Mouse (Mus musculus): ENCODE measurements around the gene Sept9. TPM values are rescaled to one million over a fixed set of nuclear protein-coding genes. Genes with fewer than 3 reads are reported as not detected.

Sept9 gene
- polyA plus RNA-seq, 1 experiment from 2014 or later: 202 TPM

DNA sequence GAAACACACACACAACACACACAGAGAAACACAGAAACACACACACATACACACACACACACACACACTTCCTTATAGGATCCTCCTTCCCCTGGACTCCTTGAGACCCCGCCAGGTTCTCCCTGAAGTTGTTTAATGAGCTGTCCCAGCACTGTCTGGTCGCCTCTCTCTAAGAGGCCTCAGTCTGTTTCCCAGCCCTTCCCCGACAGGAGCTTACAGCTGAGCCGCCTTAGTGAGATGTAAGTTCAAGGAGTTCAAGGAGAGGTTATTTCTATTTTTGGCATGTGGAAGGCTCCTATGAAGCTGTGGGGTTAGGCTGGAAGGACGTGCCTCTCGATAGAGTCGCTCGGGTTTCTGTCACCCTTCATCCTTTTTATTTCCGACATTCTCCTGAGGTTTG, 184.8 kb downstream of the Sept9 start:
- Histone ChIP-seq H3K9me3 (no peaks in the 10 kb centered on the region), H3K4me1 (peaks cover 30% of the 10 kb centered on the region), H3K4me2 (0 out of 2 replicates have a peak overlapping the region, but pooled peaks have one; percentile 11), H3K27ac (no peak overlapping the region), H3K27me3 (peaks cover 41% of the 10 kb centered on the region), H3K4me3 (no peak overlapping the region), H3K9ac (0 out of 2 replicates have a peak overlapping the region, but pooled peaks have one; percentile 27), H3K36me3 (no peaks in the 10 kb centered on the region)
- ATAC-seq (ENCODE audit: insufficient number of reproducible peaks, insufficient read depth, low FRiP score, low TSS enrichment, low read depth): no peak
- 23% methylated on average over 9 of the region's 9 CpGs for WGBS

DNA sequence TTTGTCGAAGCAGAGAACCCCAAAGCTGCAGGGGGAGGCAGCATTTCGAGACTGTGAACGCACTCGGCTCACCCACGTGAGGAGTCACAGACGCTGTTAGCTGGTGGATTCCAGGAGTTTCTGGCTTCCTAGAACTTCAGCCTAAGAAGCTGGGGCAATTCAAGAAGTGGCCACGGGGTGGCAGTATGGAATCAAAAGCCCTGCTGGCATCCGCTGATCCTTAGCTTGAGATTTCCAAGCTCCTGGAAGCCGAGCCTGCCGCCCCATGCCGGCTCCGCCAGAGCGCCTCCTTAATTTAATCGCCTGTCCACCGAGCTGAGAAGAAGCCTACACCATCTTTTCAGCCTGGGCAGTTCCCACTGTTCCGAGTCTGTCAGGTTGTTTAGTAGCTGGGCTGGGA, 185.4 kb downstream of the Sept9 start:
- H3K27ac ChIP-seq: no peak overlapping the region
- no peaks in the 10 kb centered on the region for H3K9me3 ChIP-seq
- no peak overlapping the region for H3K4me3 ChIP-seq
- peak overlapping the region; percentile 44 for H3K4me2 ChIP-seq
- ATAC-seq (ENCODE audit: insufficient number of reproducible peaks, insufficient read depth, low FRiP score, low TSS enrichment, low read depth): no peak
- 1% methylated on average over 16 of the region's 16 CpGs for WGBS
- H3K27me3 ChIP-seq: peaks cover 41% of the 10 kb centered on the region
- H3K36me3 ChIP-seq: no peaks in the 10 kb centered on the region
- no peak overlapping the region for H3K9ac ChIP-seq
- peaks cover 32% of the 10 kb centered on the region for H3K4me1 ChIP-seq

- H3K27me3 ChIP-seq: peaks cover 41% of the 10 kb centered on the region
- H3K4me3 ChIP-seq: no peak overlapping the region
- no peaks in the 10 kb centered on the region for H3K36me3 ChIP-seq
- 41% methylated on average over 15 of the region's 15 CpGs for WGBS
- H3K4me2 ChIP-seq: peak overlapping the region; percentile 44
- peaks cover 37% of the 10 kb centered on the region for H3K4me1 ChIP-seq
- H3K9me3 ChIP-seq: no peaks in the 10 kb centered on the region
- H3K9ac ChIP-seq: no peak overlapping the region
- no peak for ATAC-seq (ENCODE audit: insufficient number of reproducible peaks, insufficient read depth, low FRiP score, low TSS enrichment, low read depth)
- no peak overlapping the region for H3K27ac ChIP-seq
Observed at GRCm38 (mm10) chr11:117385331-117386103, 186.1 kb downstream of the Sept9 start.

DNA sequence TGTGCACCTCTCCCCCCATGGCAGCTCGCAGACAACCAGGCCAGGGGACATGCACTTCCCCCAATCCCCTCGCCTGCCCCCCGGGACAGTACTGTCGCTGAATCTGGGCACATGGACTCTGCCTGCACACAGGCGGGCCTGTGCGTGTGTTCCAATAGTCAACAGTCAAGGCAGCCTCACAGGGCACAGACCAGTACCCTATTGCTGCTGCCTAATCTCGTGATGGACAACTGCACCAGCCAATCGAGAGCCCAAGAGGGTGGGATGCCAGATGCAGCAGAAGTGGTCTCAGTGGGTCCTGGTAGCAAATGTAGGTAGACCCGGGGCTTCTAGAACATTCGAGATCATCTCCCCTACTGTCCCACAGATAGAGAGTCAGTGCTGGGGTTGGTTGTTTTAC, 187.8 kb downstream of the Sept9 start:
- H3K9me3 ChIP-seq: no peaks in the 10 kb centered on the region
- H3K4me3 ChIP-seq: no peak overlapping the region
- H3K27me3 ChIP-seq: peaks cover 37% of the 10 kb centered on the region
- H3K4me2 ChIP-seq: no peak overlapping the region
- ATAC-seq (ENCODE audit: insufficient number of reproducible peaks, insufficient read depth, low FRiP score, low TSS enrichment, low read depth): no peak
- 66% methylated on average over 10 of the region's 10 CpGs for WGBS
- H3K36me3 ChIP-seq: no peaks in the 10 kb centered on the region
- peaks cover 42% of the 10 kb centered on the region for H3K4me1 ChIP-seq
- no peak overlapping the region for H3K9ac ChIP-seq
- H3K27ac ChIP-seq: no peak overlapping the region

GRCm38 (mm10) chr11:117390001-117390402, 190.5 kb downstream of the Sept9 start:
- H3K9ac ChIP-seq: no peak overlapping the region
- ATAC-seq (ENCODE audit: insufficient number of reproducible peaks, insufficient read depth, low FRiP score, low TSS enrichment, low read depth): no peak
- no peaks in the 10 kb centered on the region for H3K9me3 ChIP-seq
- H3K36me3 ChIP-seq: no peaks in the 10 kb centered on the region
- 27% methylated on average over 12 of the region's 12 CpGs for WGBS
- H3K4me3 ChIP-seq: no peak overlapping the region
- peaks cover 28% of the 10 kb centered on the region for H3K27me3 ChIP-seq
- H3K4me1 ChIP-seq: peaks cover 46% of the 10 kb centered on the region
- no peak overlapping the region for H3K27ac ChIP-seq
- H3K4me2 ChIP-seq: no peak overlapping the region

DNA sequence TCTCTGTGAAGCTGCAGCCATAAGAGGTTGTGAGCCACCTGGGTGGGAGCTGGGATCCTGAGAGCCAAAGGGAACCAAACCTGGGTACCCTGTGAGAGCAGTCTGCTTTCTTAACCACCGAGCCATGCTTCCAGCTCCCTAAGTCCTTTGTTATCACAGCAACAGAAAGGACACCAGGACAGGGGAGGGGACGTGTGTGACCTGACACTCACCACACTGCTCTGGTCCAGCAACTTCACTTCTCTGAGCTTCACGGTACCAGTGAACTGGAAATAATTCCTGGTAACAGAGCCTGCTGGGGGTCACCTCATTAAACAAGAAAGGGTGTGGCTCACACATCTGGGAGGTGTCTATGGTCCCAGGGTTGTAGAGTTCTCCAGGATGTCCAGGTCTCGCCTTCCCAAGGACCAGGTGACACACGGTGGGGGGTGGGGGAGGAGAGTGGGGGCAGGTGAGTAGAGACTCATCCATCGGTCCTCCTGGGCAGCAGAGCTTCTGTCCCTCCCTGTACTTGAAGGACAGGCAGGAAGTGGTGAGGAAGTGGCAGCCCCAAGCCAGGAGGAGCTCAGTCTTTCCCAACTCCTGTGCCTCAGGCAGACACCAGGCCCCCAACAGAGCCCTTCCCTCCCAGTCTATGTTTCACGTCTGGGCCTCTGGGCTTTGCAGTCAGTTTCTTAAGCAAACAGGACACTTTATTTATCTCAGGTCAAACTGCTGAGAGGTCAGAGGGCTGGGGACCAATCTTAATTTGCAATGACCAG, 191.5 kb downstream of the Sept9 start:
- WGBS: 30% methylated on average over 7 of the region's 7 CpGs
- Histone ChIP-seq H3K27me3 (peaks cover 26% of the 10 kb centered on the region), H3K4me3 (no peak overlapping the region), H3K4me1 (peaks cover 43% of the 10 kb centered on the region), H3K4me2 (no peak overlapping the region), H3K9ac (no peak overlapping the region), H3K36me3 (no peaks in the 10 kb centered on the region), H3K27ac (no peak overlapping the region), H3K9me3 (no peaks in the 10 kb centered on the region)
- no peak for ATAC-seq (ENCODE audit: insufficient number of reproducible peaks, insufficient read depth, low FRiP score, low TSS enrichment, low read depth)

DNA sequence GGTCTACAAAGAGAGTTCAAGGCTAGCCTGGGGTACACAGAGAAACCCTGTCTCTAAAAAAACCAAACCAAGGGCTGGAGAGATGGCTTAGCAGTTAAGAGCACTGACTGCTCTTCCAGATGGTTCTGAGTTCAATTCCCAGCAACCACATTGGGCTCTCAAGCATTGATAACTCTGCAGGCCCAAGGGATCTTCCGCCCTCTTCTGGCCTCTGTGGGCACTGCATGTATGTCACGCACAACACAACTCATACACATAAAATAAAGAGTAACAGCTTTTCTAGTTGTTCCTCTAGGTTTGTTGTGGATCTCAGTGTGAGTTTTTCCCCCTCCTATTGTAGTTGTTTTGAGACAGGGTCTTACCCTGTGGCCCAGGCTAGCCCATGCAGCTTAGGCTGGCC, 192.8 kb downstream of the Sept9 start:
- Histone ChIP-seq H3K9me3 (no peaks in the 10 kb centered on the region), H3K4me1 (peaks cover 35% of the 10 kb centered on the region), H3K27ac (no peak overlapping the region), H3K36me3 (no peaks in the 10 kb centered on the region), H3K9ac (no peak overlapping the region), H3K27me3 (peaks cover 17% of the 10 kb centered on the region), H3K4me2 (no peak overlapping the region), H3K4me3 (no peak overlapping the region)
- ATAC-seq (ENCODE audit: insufficient number of reproducible peaks, insufficient read depth, low FRiP score, low TSS enrichment, low read depth): no peak
- WGBS: 81% methylated on average over 2 of the region's 2 CpGs

GRCm38 (mm10) chr11:117393715-117394114, 194.3 kb downstream of the Sept9 start:
- H3K27ac ChIP-seq: no peak overlapping the region
- no peak overlapping the region for H3K4me3 ChIP-seq
- H3K4me1 ChIP-seq: peaks cover 39% of the 10 kb centered on the region
- no peak overlapping the region for H3K9ac ChIP-seq
- WGBS: 65% methylated on average over 4 of the region's 4 CpGs
- H3K27me3 ChIP-seq: peaks cover 17% of the 10 kb centered on the region
- H3K9me3 ChIP-seq: no peaks in the 10 kb centered on the region
- peak overlapping the region; percentile 75 for H3K4me2 ChIP-seq
- no peaks in the 10 kb centered on the region for H3K36me3 ChIP-seq
- ATAC-seq (ENCODE audit: insufficient number of reproducible peaks, insufficient read depth, low FRiP score, low TSS enrichment, low read depth): no peak

GRCm38 (mm10) chr11:117394230-117395137, 195.0 kb downstream of the Sept9 start:
- H3K9ac ChIP-seq: peak overlapping the region; percentile 62
- H3K9me3 ChIP-seq: no peaks in the 10 kb centered on the region
- 1% methylated on average over 34 of the region's 34 CpGs for WGBS
- no peaks in the 10 kb centered on the region for H3K36me3 ChIP-seq
- H3K4me2 ChIP-seq: peak overlapping the region; percentile 75
- peaks cover 17% of the 10 kb centered on the region for H3K27me3 ChIP-seq
- no peak for ATAC-seq (ENCODE audit: insufficient number of reproducible peaks, insufficient read depth, low FRiP score, low TSS enrichment, low read depth)
- H3K4me1 ChIP-seq: peaks cover 39% of the 10 kb centered on the region
- peak overlapping the region; percentile 39 for H3K4me3 ChIP-seq
- no peak overlapping the region for H3K27ac ChIP-seq

DNA sequence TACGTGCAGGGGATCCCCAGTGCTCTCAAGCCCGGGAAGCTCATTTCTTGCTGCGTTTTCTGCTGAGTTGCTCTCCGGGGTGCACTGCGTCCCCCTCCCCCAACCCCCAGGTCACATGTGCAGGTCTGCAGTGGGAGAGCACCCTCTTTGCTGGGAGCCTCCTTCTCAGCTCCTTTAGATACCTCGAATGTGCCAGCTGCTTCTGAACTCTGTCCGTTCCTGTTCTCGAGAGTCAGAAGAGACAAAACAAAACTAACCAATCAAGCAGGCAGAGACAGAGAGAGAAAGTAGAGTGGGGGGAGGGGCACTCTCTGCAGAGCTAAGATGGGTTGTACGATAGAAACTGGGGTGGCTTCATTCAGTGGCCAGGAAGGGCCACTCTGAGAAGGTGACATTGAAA, 195.8 kb downstream of the Sept9 start:
- Histone ChIP-seq H3K4me3 (peak overlapping the region; percentile 39), H3K27ac (no peak overlapping the region), H3K36me3 (no peaks in the 10 kb centered on the region), H3K27me3 (peaks cover 17% of the 10 kb centered on the region), H3K4me2 (peak overlapping the region; percentile 75), H3K9me3 (no peaks in the 10 kb centered on the region), H3K4me1 (peaks cover 33% of the 10 kb centered on the region), H3K9ac (peak overlapping the region; percentile 62; the same call in 1 of the 2 replicates)
- 1% methylated on average over 9 of the region's 9 CpGs for WGBS
- no peak for ATAC-seq (ENCODE audit: insufficient number of reproducible peaks, insufficient read depth, low FRiP score, low TSS enrichment, low read depth)

DNA sequence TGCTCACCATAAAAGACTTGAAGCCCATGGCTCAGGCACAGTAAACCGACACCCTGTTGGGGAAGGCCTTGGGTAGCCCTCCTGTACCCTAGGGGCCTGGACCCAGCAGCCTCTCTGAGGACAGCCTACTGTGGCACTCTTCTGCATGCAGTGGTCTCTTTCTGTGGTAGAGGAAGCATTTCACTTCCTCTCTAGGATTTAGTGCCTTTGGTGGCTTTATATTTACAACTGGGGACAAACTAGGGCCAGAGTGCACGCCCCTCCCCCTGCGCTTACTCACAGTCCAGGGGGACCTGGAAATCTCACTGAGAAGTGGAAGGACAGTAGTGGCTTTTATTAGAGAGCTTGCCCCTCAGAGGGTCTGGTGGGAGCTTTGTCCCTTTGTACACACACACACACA, 197.5 kb downstream of the Sept9 start:
- no peak overlapping the region for H3K27ac ChIP-seq
- WGBS: 83% methylated on average over 3 of the region's 3 CpGs
- 0 out of 2 replicates have a peak, but pooled peaks cover 3% of the 10 kb centered on the region for H3K9me3 ChIP-seq
- no peak overlapping the region for H3K4me3 ChIP-seq
- peaks cover 27% of the 10 kb centered on the region for H3K4me1 ChIP-seq
- no peak overlapping the region for H3K9ac ChIP-seq
- peaks cover 17% of the 10 kb centered on the region for H3K27me3 ChIP-seq
- no peaks in the 10 kb centered on the region for H3K36me3 ChIP-seq
- H3K4me2 ChIP-seq: no peak overlapping the region
- ATAC-seq (ENCODE audit: insufficient number of reproducible peaks, insufficient read depth, low FRiP score, low TSS enrichment, low read depth): no peak

All from embryonic facial prominence, embryonic 13.5 days (tissue).